Mouse (Mus musculus): ENCODE measurements around the gene Fxr1. TPM values are rescaled to one million over a fixed set of nuclear protein-coding genes. Genes with fewer than 3 reads are reported as not detected.

Fxr1 gene
- 121 TPM for polyA plus RNA-seq (2015; fragmentation: Illumina TruSeq; extraction: RNeasy Lipid Tissue Mini Kit (QIAGEN cat#74804); ENCODE audit: insufficient read depth, low replicate concordance)

GRCm38 (mm10) chr3:34019540-34020381 lies at the start of gene Fxr1:
Fxr1 (plus strand) TSS chr3:34019943.

GRCm38 (mm10) chr3:34080900-34081662 lies 61.3 kb downstream of the Fxr1 start, which contains the start of gene Dnajc19:
Dnajc19 (minus strand) TSS chr3:34081321.

Other genes starting within 250 kb of the Fxr1 start
- gene Ttc14, start 220.1 kb upstream of the Fxr1 start, polyA plus RNA-seq (2015; fragmentation: Illumina TruSeq; extraction: RNeasy Lipid Tissue Mini Kit (QIAGEN cat#74804); ENCODE audit: insufficient read depth, low replicate concordance), result 131 TPM
- gene Ccdc39, start 175.6 kb upstream of the Fxr1 start, polyA plus RNA-seq (2015; fragmentation: Illumina TruSeq; extraction: RNeasy Lipid Tissue Mini Kit (QIAGEN cat#74804); ENCODE audit: insufficient read depth, low replicate concordance), result 0.81 TPM
- 108 TPM for gene Dnajc19, start 61.4 kb downstream of the Fxr1 start, polyA plus RNA-seq (2015; fragmentation: Illumina TruSeq; extraction: RNeasy Lipid Tissue Mini Kit (QIAGEN cat#74804); ENCODE audit: insufficient read depth, low replicate concordance)